Mouse (Mus musculus) lung, adult 2 months (tissue): ENCODE measurements around the gene Kcnj9.

ENCODE experiments used
- CTCF ChIP-seq: fragments of 200-500 bp; IDR thresholded peaks from 2 replicates; pipeline ENCODE4 v1.5.1; 2011; ENCODE audit warnings: mild to moderate bottlenecking, low read length, control low read depth; ENCODE audit not compliant: insufficient read depth
- POLR2A ChIP-seq: fragments of 200-500 bp; IDR thresholded peaks from 2 replicates; pipeline ENCODE4 v1.6.1; 2011; ENCODE audit warnings: low read depth, mild to moderate bottlenecking, control low read depth, low read length, borderline replicate concordance; ENCODE audit errors: extremely low read depth

- TF ChIP-seq CTCF (no peak), POLR2A (no peak)
These were observed 20.4 kb upstream of the Kcnj9 start for GRCm38 (mm10) chr1:172349504-172349903.
